Mouse (Mus musculus) kidney, adult 2 months (tissue): ENCODE measurements at regions not wholly inside any gene's neighbourhood (a gene's known extent, or its start where the extent isn't known, plus 50 kb on each side); places are given as distances from the start of the nearest gene placed in this dataset.

Experiments
- CTCF ChIP-seq: fragments of 200-500 bp; conservative IDR thresholded peaks from 2 replicates; pipeline ENCODE4 v1.5.1; 2011; ENCODE audit warnings: low read depth, mild to moderate bottlenecking, control low read depth, low read length, moderate library complexity, mixed read lengths; ENCODE audit not compliant: insufficient read depth, insufficient read length
- POLR2A ChIP-seq: fragments of 200-500 bp; IDR thresholded peaks from one replicate; pipeline ENCODE4 v1.6.1; 2011; ENCODE audit warnings: low read depth, low read length, control low read depth

DNA sequence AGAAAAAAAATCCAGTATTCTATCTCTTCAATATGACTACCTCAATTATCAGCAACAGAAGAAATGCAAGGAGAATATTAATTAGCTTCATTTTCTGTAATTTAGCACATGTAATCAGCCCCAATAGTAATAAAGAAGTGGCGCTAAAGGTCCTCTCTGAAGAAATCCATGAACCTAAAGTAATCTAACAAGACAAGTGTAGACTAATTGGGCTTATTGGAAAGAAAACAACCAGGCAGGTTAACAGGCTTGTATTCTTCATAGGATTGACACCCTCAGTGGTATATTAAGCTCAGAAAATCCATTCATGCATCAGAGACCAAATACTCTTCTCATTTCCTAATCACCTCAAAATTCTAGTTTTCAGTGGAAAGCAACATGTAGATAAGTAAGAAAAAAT, 756.1 kb upstream of the Fat3 start:
- no peak for TF ChIP-seq CTCF
- TF ChIP-seq POLR2A = no peak
